Mouse (Mus musculus) bone marrow, adult 2 months (tissue): ENCODE measurements at regions not wholly inside any gene's neighbourhood (a gene's known extent, or its start where the extent isn't known, plus 50 kb on each side); places are given as distances from the start of the nearest gene placed in this dataset.
A peak's percentile ranks its signal among the peaks of the same experiment; 100 is the strongest.

Source experiments
- H3K27ac ChIP-seq: fragments of 200-500 bp; 2 replicates; pipeline ENCODE4 v1.5.1; 2012; ENCODE audit warnings: low read depth, mild to moderate bottlenecking, control low read depth, inconsistent platforms, low read length; ENCODE audit not compliant: control insufficient read depth, poor library complexity, insufficient read depth
- H3K4me1 ChIP-seq: fragments of 200-500 bp; 2 replicates; pipeline ENCODE4 v1.6.1; 2011; ENCODE audit warnings: low read length; ENCODE audit not compliant: control insufficient read depth, insufficient read depth
- H3K4me3 ChIP-seq: fragments of 200-500 bp; replicated peaks from 2 replicates; pipeline ENCODE3; 2011; ENCODE audit warnings: mild to moderate bottlenecking, low read depth, low read length, control low read depth; ENCODE audit not compliant: control insufficient read depth
- CTCF ChIP-seq: fragments of 200-500 bp; IDR thresholded peaks from 2 replicates; pipeline ENCODE4 v1.5.1; 2011; ENCODE audit warnings: low read length, control low read depth; ENCODE audit not compliant: control insufficient read depth, insufficient read depth
- POLR2A ChIP-seq: fragments of 200-500 bp; IDR thresholded peaks from 2 replicates; pipeline ENCODE4 v1.6.1; 2011; ENCODE audit warnings: low read depth, mild to moderate bottlenecking, control low read depth, low read length, borderline replicate concordance; ENCODE audit not compliant: control insufficient read depth
- WGBS: fragments of 180-500 bp; shearing (Covaris S2); methylation state at CpG from one replicate; pipeline ENCODE4 v1.1.7; 2018; 5-methylcytosine and 5-hydroxymethylcytosine counted together

GRCm38 (mm10) chr3:131917734-131918534, 167.2 kb upstream of the Dkk2 start:
- Histone ChIP-seq H3K4me1 (no peaks in the 10 kb centered on the region), H3K4me3 (no peak overlapping the region), H3K27ac (no peak overlapping the region)
- WGBS, result 79% methylated on average over 13 of the region's 13 CpGs
- TF ChIP-seq POLR2A (no peak), CTCF (no peak)

GRCm38 (mm10) chr3:131919476-131919875, 165.6 kb upstream of the Dkk2 start:
- TF ChIP-seq POLR2A (no peak), CTCF (no peak)
- Histone ChIP-seq H3K4me1 (no peaks in the 10 kb centered on the region), H3K4me3 (no peak overlapping the region), H3K27ac (no peak overlapping the region)
- 78% methylated on average over 12 of the region's 12 CpGs for WGBS

GRCm38 (mm10) chr3:131921161-131921560, 163.9 kb upstream of the Dkk2 start:
- TF ChIP-seq CTCF (peak; percentile 11; the same call in 1 of the 2 replicates), POLR2A (no peak)
- no peak overlapping the region for H3K27ac ChIP-seq
- H3K4me1 ChIP-seq, result no peaks in the 10 kb centered on the region
- 83% methylated on average over 6 of the region's 6 CpGs for WGBS
- H3K4me3 ChIP-seq, result no peak overlapping the region

- Histone ChIP-seq H3K4me1 (no peaks in the 10 kb centered on the region), H3K4me3 (no peak overlapping the region), H3K27ac (no peak overlapping the region)
- no peak for TF ChIP-seq POLR2A
- TF ChIP-seq CTCF, result no peak
- 37% methylated on average over 1 of the region's 1 CpGs for WGBS
Measured at GRCm38 (mm10) chr3:131922733-131923132, 162.4 kb upstream of the Dkk2 start.

- H3K27ac ChIP-seq, result no peak overlapping the region
- H3K4me3 ChIP-seq, result no peak overlapping the region
- TF ChIP-seq POLR2A (no peak), CTCF (no peak)
- WGBS, result 80% methylated on average over 7 of the region's 7 CpGs
- no peaks in the 10 kb centered on the region for H3K4me1 ChIP-seq
Measured at GRCm38 (mm10) chr3:131940896-131941295, 144.2 kb upstream of the Dkk2 start.

GRCm38 (mm10) chr3:131941961-131942753, 142.9 kb upstream of the Dkk2 start:
- no peaks in the 10 kb centered on the region for H3K4me1 ChIP-seq
- H3K4me3 ChIP-seq, result no peak overlapping the region
- TF ChIP-seq POLR2A (no peak), CTCF (no peak)
- H3K27ac ChIP-seq, result no peak overlapping the region
- whole genome bisulfite sequencing, result 25% methylated on average over 24 of the region's 24 CpGs

- H3K4me1 ChIP-seq, result no peaks in the 10 kb centered on the region
- TF ChIP-seq POLR2A, result no peak
- no peak for TF ChIP-seq CTCF
- 83% methylated on average over 7 of the region's 7 CpGs for WGBS
- H3K27ac ChIP-seq, result no peak overlapping the region
- no peak overlapping the region for H3K4me3 ChIP-seq
Measured at GRCm38 (mm10) chr3:131943436-131943835, 141.7 kb upstream of the Dkk2 start.

- Histone ChIP-seq H3K4me3 (no peak overlapping the region), H3K4me1 (no peaks in the 10 kb centered on the region), H3K27ac (no peak overlapping the region)
- TF ChIP-seq POLR2A, result no peak
- no peak for TF ChIP-seq CTCF
- WGBS, result 88% methylated on average over 11 of the region's 11 CpGs
Measured at GRCm38 (mm10) chr3:131955771-131956170, 129.3 kb upstream of the Dkk2 start.
